Mouse (Mus musculus) lung, postnatal 0 days (tissue): ENCODE results near the gene Cct7. TPM values are rescaled to one million over a fixed set of nuclear protein-coding genes. Genes with fewer than 3 reads are reported as not detected.

Experiments
- ATAC-seq: fragments of 200-750 bp; cut with Nextera tagmentation; 2 replicates; pipeline ENCODE4 v1.8.0; 2017; ENCODE audit warnings: moderate library complexity
- DNase-seq: peaks from one replicate; pipeline ENCODE4 v3.0.0-alpha.2; 2016; ENCODE audit warnings: low spot score
- H3K27ac ChIP-seq: fragments of 300-500 bp; sonication (generic); 2 replicates; pipeline ENCODE4 v1.5.1; 2014; ENCODE audit warnings: antibody characterized with exemption, mild to moderate bottlenecking, low read length, mixed read lengths
- H3K27me3 ChIP-seq: fragments of 300-500 bp; sonication (generic); replicated peaks from 2 replicates; pipeline ENCODE4 v1.6.1; 2014; ENCODE audit warnings: low read length, mixed read lengths; ENCODE audit not compliant: insufficient read depth
- H3K36me3 ChIP-seq: fragments of 300-500 bp; sonication (generic); 2 replicates; pipeline ENCODE4 v1.6.1; 2014; ENCODE audit warnings: low read length, mixed read lengths; ENCODE audit not compliant: insufficient read depth
- H3K4me1 ChIP-seq: fragments of 300-500 bp; sonication (generic); 2 replicates; pipeline ENCODE4 v1.6.1; 2014; ENCODE audit warnings: antibody characterized with exemption, low read depth, low read length, mixed read lengths; ENCODE audit not compliant: insufficient read depth
- H3K4me2 ChIP-seq: fragments of 300-500 bp; sonication (generic); replicated peaks from 2 replicates; pipeline ENCODE4 v1.6.1; 2014; ENCODE audit warnings: low read depth, mild to moderate bottlenecking, low read length, moderate library complexity, mixed read lengths
- H3K4me3 ChIP-seq: fragments of 300-500 bp; sonication (generic); 2 replicates; pipeline ENCODE4 v1.5.1; 2014; ENCODE audit warnings: low read depth, low read length
- H3K9ac ChIP-seq: fragments of 300-500 bp; sonication (generic); replicated peaks from 2 replicates; pipeline ENCODE4 v1.6.1; 2014; ENCODE audit warnings: low read depth, mild to moderate bottlenecking
- H3K9me3 ChIP-seq: fragments of 300-500 bp; sonication (generic); 2 replicates; pipeline ENCODE4 v1.6.1; 2016; ENCODE audit warnings: low read length, mixed read lengths
- CTCF ChIP-seq: IDR thresholded peaks from 2 replicates; pipeline ENCODE4 v1.5.1; 2016; ENCODE audit warnings: antibody characterized with exemption, mild to moderate bottlenecking
- EP300 ChIP-seq: IDR thresholded peaks from 2 replicates; pipeline ENCODE4 v1.6.1; 2016; ENCODE audit warnings: antibody characterized with exemption, mild to moderate bottlenecking, control low read depth
- WGBS: fragments of 180-500 bp; shearing (Covaris S2); extraction: QIAGEN DNeasy Blood & Tissue Kit; methylation state at CpG from one replicate; pipeline ENCODE4 v1.1.7; 2014; 5-methylcytosine and 5-hydroxymethylcytosine counted together
- polyA plus RNA-seq: library from polyadenylated mRNA; unstranded; fragments of >200 nt; fragmentation: Nextera tagmentation; extraction: Ambion mirVana; gene quantifications from 2 replicates; pipeline ENCODE4 v1.2.1, GENCODE M21; 2015

Cct7 gene
- polyA plus RNA-seq, 1 experiment from 2014 or later: 200 TPM

- ATAC-seq (0 out of 2 replicates have a peak, but pooled peaks have one; percentile 33), DNase-seq (peak; percentile 10)
- no peak within 1 kb of the TSS for H3K27ac ChIP-seq
- H3K9me3 ChIP-seq: no peaks in the 10 kb centered on the region
- H3K4me3 ChIP-seq: peak within 1 kb of the TSS; percentile 32
- H3K9ac ChIP-seq: no peak within 1 kb of the TSS
- H3K4me1 ChIP-seq: no peaks in the 10 kb centered on the region
- under 1% methylated on average over 37 of the region's 38 CpGs for WGBS
- peak within 1 kb of the TSS; percentile 58 for H3K4me2 ChIP-seq
- no peak for TF ChIP-seq EP300
- TF ChIP-seq CTCF: no peak
- H3K27me3 ChIP-seq: peaks cover 41% of the 10 kb centered on the region
- H3K36me3 ChIP-seq: no peaks in the 10 kb centered on the region
Observed at GRCm38 (mm10) chr6:85513531-85513910, 62.2 kb downstream of the Cct7 start, which contains the start of gene Egr4. Gene Egr4 (minus strand): TSS chr6:85513589.

GRCm38 (mm10) chr6:85515941-85516340, 64.6 kb downstream of the Cct7 start:
- WGBS: 65% methylated on average over 4 of the region's 4 CpGs
- H3K9me3 ChIP-seq: no peaks in the 10 kb centered on the region
- no peaks in the 10 kb centered on the region for H3K36me3 ChIP-seq
- no peak overlapping the region for H3K4me2 ChIP-seq
- no peaks in the 10 kb centered on the region for H3K4me1 ChIP-seq
- no peak overlapping the region for H3K9ac ChIP-seq
- no peak for TF ChIP-seq CTCF
- no peak for TF ChIP-seq EP300
- H3K27me3 ChIP-seq: peaks cover 31% of the 10 kb centered on the region
- ATAC-seq (no peak), DNase-seq (no peak)
- H3K27ac ChIP-seq: no peak overlapping the region
- H3K4me3 ChIP-seq: no peak overlapping the region

Other genes starting within 250 kb of the Cct7 start
- 8.0 and 9.9 TPM in 2 replicates for gene Sfxn5, start 118.1 kb upstream of the Cct7 start, polyA plus RNA-seq
- 11.2 and 12.2 TPM in 2 replicates for gene Rab11fip5, start 76.9 kb upstream of the Cct7 start, polyA plus RNA-seq
- 0.24 and 0.27 TPM in 2 replicates for gene Noto, start 27.6 kb upstream of the Cct7 start, polyA plus RNA-seq
- 13.3 and 14.8 TPM in 2 replicates for gene Smyd5, start 19.5 kb upstream of the Cct7 start, polyA plus RNA-seq
- gene Pradc1, start 456 bp downstream of the Cct7 start, polyA plus RNA-seq: 47.7 and 54.0 TPM in 2 replicates
- gene Fbxo41, start 51.5 kb downstream of the Cct7 start, polyA plus RNA-seq: 0.02 TPM in 1 of 2 replicates, not detected in the other
- not detected in 2 replicates for gene Egr4, start 62.1 kb downstream of the Cct7 start, polyA plus RNA-seq
- gene Alms1, start 136.0 kb downstream of the Cct7 start, polyA plus RNA-seq: 1.2 and 1.5 TPM in 2 replicates